Mouse (Mus musculus) T-helper 17 cell (primary cell): ENCODE data around the gene Plxnb2.

ENCODE experiments used
- in situ Hi-C, 2 experiments: fragments of 300-600 bp; cut with MboI, MseI; formaldehyde crosslinking; loops; 1 replicate in 1 of 2; 2 replicates in 1 of 2; pipeline ENCODE4 v1.15.1; 2025; ENCODE audit warnings: high pct_unique_total_duplicates in 2 of 2

Plxnb2 gene

DNA sequence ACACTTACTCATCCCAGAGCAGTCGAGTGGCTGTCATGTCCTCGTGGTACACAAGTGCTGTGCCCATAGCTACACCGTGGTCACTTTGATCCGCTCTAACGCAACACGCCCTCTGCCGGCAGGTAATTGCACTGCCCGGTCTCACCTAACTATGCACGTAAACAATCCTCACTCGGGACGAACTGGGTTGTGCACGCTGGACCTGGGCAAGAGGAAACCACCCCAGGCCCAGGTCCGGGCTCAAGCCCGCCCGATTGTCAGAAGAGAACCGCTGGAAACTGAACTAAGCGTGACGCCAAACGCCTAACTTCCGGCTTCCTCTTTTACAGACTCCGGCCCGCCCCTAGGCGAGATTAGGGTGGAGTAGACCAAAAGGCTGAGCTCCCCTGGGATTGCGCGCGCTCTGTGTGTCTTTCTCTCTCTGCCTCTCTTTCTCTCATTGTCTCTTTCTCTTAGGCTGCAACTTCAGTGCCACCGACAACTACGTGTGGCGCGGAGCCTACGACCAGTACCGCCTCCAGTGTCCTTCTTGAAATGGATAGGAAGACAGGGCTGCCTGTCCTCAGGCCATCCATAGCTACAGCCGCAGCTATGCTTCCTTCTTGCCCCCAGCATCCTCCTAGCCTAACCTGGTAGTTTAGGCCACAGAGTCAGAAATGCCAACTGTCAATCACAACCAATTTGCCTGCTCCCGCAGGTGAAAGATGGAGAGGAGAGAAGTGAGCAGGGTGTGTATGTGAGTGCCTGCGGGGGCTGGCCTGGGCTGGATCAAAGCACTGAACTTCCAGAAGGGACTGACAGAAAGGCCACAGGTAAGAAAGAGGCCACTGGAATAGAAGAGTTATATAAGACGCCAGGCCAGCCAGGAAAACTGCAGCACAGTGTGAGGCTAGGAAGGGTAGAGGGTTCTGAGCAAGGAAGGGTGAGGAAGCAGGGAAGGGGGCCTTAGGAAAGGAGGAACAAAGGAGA lies 51.9 kb downstream of the Plxnb2 start, which contains the start of gene Hdac10:
Gene Hdac10 (minus strand): TSS at position 319 of the 969 bp plus-strand sequence.
- in situ Hi-C loops: loop anchor here in 1 of 2 experiments (5.0 kb wide), 1 partner anchor 84 kb away; the partner anchor contains the start of gene Ppp6r2

DNA sequence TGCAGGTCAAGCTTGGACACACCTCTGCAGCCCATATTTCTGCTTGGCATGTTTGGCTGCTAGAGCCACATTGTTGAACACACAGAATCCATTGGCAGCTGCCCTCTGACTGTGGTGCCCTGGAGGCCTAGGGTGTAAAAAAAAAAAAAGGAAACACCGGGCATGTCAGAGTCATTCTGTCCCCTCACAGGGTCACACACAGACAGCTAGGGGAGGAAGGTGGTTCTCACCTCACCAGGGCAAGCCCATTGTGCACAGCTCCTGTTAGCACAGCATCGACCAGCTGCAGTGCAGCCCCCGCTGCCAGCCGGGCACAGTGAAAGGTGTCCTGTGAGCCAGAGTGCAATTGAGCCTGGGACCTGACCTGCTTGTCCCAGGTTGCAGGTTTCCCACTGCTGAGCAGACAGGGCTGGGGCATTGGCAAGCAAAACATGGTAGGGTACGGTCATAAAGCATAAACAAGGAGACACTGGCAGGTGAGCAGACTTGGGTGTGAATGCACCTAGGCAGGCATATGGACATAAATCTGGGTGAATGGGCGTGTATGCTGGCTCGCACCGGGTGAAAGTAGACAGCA lies 53.1 kb downstream of the Plxnb2 start:
- in situ Hi-C loops: loop anchor here in 1 of 2 experiments (5.0 kb wide), 1 partner anchor 85 kb away; the partner anchor contains the start of gene Ppp6r2

DNA sequence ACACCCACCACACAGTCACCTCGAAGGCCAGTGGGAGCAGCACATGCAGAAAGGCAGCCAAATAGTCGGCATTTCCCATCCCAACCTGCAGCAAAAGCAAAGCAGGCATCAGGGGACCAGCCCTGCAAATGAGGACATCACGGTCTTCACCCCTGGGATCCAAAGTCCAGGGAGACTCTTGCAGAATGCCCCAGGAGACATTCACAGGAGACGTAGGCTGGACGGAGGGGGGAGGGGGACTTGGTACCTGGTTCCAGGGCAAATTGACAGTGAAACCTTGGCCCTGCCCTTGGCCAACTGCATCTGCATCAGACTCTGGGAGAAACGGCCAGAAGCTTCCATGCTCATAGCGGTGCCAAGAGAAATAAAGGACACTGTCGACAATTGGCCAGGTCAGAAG lies 54.0 kb downstream of the Plxnb2 start:
- in situ Hi-C loops: loop anchor here in 1 of 2 experiments (5.0 kb wide), 1 partner anchor 86 kb away; the partner anchor contains the start of gene Ppp6r2

DNA sequence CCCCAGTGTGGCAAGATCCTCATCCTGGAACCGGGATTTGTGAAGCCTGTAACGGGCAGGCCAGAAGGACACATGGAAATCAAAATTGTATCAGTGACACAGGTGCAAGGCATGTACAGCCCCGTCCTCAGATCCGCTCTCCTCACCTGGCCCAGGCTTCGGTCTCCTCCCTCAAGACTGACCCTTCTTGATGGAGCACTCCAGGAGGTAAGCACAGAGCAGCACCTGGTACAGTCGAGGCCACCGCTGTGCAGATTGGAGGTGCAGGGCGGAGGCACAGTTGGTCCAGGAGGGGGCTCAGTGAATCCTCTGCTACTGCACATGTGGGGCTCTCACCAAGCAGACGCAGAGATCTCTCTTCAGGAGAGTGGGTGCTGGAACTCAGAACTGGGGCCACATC lies 55.2 kb downstream of the Plxnb2 start:
- in situ Hi-C loops: loop anchor here in 1 of 2 experiments (5.0 kb wide), 1 partner anchor 87 kb away; the partner anchor contains the start of gene Ppp6r2

DNA sequence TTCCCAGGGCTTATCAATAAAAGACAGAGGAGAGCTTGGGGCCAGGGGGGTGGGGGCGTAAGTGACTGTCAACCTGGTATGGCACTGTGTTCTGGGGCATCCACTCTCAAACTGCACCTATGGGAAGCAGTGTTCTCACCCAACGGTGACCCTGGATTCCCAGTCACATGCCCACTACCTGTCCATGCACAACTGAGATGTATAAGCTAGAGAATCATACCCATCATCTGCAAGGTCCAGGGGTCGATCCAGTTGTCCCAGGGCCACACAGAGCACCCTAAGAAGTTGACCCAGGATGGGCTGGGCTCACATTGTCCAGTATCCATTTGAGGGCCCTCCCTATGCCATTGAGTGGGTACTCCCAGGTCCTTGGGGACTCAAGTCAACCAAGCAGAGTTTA lies 56.3 kb downstream of the Plxnb2 start:
- in situ Hi-C loops: no loop called here

DNA sequence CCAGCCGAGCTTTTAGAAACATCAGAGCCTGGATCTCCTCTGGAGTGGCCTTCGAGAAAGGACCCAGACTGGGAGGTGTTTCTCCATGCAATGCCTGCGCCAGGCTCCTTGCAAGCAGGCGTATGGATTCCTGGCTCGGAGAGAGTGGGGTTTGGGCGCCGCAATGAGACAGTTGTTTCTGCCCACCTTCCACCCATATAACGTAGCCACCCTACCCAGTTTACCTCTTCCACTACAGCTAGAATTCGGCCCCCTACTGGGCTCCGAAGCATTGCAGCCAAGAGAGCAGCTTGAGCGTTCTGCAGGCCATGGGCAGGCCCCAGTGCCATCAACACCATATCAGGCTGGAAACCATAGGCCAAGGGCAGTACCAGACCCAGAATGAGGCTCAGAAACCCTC lies 57.0 kb downstream of the Plxnb2 start:
- in situ Hi-C loops: no loop called here

DNA sequence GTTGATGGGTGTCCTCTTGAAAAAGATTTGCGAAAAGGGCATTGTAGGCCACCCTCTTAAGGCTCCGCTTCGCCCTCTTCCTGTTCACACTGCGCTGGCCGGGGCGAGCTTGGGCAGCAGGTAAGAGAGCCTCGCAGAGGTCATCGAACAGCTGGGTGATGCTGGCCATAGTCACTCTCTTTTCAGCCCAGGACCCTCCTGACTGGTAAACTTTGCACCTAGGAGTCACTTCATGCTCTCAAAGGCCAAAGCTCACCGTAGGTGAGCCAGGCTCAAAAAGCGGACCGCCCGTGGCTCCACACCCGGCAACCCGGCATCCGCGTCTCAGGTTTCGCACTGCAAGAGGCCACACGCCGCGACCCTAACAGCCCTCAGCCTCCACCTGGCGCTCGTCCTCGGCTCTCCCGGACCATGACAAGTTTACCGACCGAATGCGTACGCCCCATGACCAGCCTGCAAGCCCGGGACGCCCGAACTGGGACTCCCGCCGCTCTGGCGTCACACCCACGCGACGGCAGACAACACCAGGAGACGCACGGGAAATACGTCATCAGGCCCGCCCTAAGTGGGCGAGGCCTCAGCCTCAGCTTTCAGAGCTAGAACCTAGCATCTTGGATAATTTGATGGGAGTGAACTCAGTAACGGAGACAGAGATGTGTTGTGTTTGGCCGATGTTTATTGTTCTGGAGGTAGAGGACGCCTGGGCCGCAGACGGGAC lies 57.8 kb downstream of the Plxnb2 start, which contains the start of gene Tubgcp6:
Gene Tubgcp6 (minus strand): TSS at position 464 of the 718 bp plus-strand sequence.
- in situ Hi-C loops: no loop called here

DNA sequence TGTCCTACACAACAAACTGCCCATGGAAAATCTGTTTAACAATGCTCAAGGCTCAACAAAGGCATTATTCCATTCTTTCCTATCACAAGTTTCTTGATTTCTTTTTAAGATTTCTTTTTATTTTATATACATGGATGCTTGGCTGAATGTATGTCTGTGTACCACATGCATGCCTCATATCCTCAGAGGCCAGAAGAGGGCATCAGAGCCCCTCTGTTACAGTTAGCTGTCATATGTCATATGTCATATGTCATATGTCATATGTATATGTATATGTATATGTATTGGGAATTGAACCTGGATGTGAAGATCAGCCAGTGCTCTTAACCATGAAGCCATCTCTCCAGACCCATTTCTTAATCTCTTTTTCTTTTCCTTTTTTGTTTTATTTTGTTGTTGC lies 62.6 kb downstream of the Plxnb2 start:
- in situ Hi-C loops: no loop called here

DNA sequence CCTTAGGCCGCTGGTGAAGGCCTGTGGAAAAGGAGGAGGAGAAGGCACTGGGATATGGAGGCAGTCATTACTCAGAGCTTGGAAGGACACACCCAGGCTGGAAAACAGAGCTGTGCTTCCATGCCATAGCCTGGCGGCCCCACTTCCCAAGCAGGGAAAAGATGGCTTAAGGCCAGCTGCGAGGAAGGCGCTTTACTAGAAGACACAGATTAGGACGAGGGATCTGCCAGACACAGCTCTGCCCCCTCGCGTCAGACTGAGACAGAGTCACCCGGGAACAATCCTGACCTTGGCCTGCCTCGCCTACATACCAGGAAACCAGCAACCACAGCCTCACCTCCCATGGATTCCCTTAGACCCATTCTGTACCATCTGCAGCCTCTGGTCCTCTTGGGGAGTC lies 70.4 kb downstream of the Plxnb2 start:
- in situ Hi-C loops: no loop called here

DNA sequence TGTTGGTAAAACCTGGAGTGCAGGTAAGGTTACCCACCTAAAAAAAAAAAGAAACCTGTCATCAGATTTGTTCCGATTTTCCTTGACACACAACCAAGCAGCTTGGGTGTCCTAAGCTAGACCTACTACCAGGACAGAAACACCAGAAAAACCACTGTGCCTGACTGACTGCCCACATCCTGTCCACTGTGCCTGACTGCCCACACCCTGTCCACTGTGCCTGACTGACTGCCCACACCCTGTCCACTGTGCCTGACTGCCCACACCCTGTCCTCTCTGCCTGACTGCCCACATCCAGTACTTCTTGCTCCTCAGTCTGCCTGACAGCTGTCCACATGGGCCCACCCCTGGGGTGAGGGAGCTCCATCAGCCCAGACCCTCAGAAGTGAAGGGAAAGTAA lies 73.6 kb downstream of the Plxnb2 start:
- in situ Hi-C loops: no loop called here

DNA sequence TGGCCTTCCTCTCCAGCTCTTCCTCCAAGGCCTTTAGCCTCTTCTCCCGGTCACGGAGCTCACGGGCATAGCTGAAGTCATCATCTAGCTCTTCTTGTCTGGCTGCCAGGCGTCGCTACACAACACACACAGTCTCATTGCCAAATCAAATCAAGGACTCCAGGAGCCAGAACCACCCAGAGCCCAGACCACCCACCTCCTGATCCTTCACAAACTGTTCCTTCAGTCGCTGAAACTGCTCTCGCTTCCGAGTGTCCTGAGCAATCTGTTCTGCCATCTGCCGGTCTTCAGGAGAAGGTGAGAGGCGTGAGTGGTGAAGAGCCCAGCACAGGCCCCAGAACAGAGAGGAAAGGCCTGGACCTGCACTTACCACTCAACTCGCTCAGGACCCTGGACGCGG lies 74.5 kb downstream of the Plxnb2 start:
- in situ Hi-C loops: no loop called here
